Mouse (Mus musculus): ENCODE data around the gene Tmem215.

The Tmem215 gene

DNA sequence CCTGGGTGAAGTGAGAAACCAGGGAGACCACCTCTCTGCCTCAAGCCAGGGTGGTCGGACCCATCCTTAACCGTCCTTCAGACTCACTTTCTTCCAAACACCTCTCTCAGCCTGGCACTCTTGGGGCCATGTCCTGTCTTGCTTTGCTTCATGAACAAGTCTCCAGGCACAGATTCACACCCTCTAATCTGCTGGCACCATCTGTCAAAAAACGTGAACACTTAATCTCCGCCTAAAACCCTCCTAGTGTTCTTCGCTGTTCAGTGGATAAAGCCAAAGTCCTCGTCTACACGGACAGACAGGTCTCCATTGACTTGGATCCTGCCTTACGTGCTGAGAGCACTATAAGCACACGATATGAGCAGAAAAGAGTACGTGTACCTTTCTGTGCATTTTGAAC, at the start of gene Tmem215:
Gene Tmem215, plus strand, starts transcription at position 301 of the 400 bp plus-strand sequence.
- no peak for DNase-seq (ENCODE audit: low read depth, low spot score)

DNA sequence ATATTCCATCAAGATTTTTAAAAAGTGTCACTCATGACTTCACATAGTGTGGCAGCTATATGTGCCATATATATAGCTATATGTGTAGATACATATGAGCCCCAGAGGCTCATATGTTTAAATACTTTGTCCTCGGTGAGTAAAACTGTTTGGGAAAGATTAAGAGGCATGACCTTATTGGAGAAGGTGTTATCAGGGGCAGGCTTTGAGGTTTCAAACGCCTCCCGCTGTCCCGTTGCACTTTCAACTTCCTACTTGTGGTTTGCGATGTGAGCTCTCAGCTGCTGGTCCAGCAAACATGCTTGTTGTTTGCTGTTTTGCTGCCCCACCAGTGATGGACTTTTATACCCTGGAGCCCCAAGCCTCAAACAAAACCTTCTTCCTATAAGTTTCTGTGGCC, 40.1 kb upstream of the Tmem215 start:
- no peak for DNase-seq (ENCODE audit: low read depth, low spot score)

DNA sequence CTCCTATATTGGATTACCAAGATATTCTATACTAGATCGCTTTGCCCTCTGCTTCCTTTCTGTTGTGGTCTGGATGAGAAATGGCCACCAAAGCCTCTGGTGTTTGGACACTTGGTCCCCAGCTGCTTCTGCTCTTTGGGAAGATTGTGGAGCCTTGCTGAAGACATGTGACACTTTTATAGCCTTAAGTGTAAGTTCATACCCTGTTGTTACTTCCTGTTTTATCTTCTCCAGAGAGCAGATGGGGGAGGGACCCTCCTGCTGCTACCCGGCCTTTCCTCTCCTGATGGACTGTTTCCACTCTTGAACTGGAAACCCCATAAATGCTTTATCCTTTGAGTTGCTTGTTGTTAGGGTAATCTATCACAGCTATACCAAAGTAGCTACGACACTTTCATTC, 38.6 kb upstream of the Tmem215 start:
- no peak for DNase-seq (ENCODE audit: low read depth, low spot score)

- DNase-seq (ENCODE audit: low read depth, low spot score) = no peak
Observed at GRCm38 (mm10) chr4:40434388-40434787, 37.6 kb upstream of the Tmem215 start.

DNA sequence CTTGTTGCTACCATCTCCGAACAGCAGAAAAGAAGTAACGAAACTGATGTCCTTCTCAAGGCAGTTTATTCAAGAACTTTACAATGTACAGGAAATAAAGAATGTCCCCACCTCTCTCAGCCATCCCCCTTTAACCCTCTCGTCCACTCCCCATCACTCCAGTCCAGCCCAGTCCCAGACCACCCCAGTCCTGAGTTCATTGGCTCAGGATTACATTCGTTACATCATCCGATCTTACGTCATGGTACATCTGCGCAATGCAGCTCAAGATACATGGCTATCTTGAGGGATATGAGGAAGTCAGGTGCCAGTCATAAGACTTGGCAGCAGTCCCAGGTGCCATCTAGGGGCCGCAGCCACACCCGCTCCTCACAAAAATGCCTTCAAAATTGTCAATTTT, 28.4 kb upstream of the Tmem215 start:
- no peak for DNase-seq (ENCODE audit: low read depth, low spot score)

GRCm38 (mm10) chr4:40472700-40473530, 935 bp downstream of the Tmem215 start:
- DNase-seq (ENCODE audit: low read depth, low spot score) = no peak

DNA sequence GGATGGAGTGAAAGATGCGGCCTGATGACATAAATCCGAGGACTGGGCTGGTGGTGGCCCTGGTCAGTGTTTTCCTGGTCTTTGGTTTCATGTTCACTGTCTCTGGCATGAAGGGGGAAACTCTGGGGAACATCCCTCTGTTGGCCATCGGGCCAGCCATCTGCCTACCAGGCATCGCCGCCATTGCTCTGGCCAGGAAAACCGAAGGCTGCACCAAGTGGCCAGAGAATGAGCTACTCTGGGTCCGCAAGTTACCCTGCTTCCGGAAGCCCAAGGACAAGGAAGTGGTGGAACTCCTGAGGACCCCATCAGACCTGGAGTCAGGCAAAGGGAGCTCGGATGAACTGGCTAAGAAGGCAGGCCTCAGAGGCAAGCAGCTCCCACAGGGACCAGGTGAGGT, 1.9 kb downstream of the Tmem215 start:
- no peak for DNase-seq (ENCODE audit: low read depth, low spot score)

GRCm38 (mm10) chr4:40477963-40478362, 6.0 kb downstream of the Tmem215 start:
- no peak for DNase-seq (ENCODE audit: low read depth, low spot score)

DNA sequence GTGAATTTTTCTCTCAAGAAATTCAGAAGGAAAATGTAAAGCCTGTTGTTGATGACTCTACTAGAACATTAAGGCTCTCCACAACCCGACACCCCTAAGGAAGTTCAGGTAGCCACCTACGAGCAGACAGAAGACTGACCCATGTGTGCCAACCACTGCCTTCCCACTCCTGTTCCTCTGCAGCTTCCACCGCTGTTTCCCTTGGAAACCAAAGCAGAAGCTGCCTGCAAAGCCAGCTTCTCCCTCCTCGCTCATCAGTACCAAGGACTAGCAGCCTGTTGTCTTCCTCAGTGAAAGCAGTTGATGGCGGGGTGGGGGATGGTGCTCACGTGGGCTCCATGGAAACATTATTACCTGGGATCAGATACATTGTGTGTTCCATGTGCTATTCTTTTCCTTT, 14.6 kb downstream of the Tmem215 start:
- DNase-seq (ENCODE audit: low read depth, low spot score) = no peak

DNA sequence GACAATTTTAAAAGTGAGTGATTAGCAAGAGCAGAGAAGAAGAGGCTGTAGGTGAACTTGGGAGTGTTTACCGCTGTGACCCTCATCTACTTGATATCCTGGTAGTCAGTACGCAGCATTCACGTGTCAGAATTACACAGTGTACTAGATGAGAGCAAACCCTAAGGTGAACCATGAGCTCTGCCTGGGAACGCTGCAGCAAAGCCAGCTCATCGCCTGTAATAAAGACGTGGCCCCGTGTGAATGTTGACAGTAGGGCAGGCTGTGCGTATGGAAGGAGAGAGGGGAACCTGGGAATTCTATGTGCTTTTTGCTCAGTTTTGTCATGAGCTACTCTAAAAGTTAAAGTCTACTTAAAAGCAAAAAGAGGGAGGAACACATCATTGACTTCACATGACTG, 19.8 kb downstream of the Tmem215 start:
- no peak for DNase-seq (ENCODE audit: low read depth, low spot score)

DNA sequence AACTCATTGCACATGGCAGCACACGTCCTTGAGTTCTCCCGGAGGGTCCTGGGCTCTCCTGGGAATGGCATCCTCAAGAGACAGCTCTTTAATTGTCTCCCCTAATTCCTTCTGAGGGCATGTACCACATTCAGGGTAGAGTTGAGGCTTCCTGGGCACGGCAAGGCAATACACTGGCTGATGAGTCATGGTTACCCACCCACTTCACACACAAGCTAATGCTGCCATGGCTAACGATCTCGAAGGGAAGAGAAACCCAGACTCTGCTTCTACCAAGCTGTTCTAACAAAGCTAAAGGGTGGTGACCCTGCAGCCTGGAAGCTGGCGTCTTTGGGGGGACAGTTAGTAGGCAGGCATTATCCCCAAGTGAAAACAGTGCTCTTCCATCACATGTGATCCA, 24.4 kb downstream of the Tmem215 start:
- DNase-seq (ENCODE audit: low read depth, low spot score) = no peak

DNA sequence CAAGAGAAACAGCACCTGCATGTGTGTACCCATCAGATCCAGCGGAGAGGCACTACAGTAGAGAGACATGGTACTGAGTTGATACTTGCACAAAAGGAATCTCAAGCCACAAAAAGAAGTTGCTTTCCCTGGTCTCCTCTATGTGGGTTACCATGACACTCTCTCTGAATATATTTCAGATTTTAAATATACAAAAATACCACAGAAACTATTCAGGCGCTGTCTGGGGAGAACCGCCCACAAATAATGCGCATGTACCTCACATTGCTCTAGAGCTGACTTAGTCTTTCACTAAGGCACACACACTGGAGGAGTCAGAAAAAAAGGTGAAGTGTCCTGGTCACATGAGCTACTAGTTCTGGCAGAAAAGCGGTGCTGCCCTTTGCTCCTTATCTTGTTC, 24.8 kb downstream of the Tmem215 start:
- DNase-seq (ENCODE audit: low read depth, low spot score) = no peak

DNA sequence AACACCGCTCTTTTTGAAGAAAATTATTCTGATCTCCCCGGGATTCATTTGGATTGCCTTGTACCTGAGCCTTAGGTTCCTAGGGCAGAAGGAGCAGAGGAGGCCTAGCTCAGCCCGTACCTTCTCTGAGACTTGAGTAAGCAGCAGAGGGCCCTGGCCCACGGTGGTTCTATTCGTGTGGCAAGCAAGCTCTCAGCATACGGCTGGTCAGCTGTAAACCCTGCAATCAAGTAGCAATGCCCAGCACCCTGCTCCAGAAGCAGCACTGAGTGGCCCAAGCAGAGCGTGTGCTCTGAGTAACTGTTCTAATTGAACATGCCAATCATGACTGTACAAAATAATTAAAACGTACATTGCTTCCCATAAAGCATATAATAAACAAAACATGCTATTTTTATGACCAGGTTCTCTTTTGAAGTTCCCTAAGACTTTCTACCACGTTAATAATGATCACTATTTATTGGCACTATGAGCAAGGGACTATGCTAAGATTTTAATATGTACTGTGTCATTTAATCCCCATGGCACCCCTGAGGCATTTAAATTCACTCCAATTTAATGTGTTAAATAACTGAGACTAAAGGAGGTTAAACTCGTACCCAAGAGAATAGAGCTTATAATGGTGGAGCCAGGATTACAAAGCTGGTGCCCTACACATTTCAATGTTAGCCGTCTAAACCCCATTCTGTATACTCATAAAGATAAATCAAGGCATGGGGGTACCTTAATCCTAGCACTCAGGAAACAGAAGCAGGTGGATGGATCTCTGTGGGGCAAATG, 28.0 kb downstream of the Tmem215 start:
- no peak for DNase-seq (ENCODE audit: low read depth, low spot score)

GRCm38 (mm10) chr4:40502459-40502858, 30.5 kb downstream of the Tmem215 start:
- DNase-seq (ENCODE audit: low read depth, low spot score) = no peak

GRCm38 (mm10) chr4:40509534-40509933, 37.6 kb downstream of the Tmem215 start:
- no peak for DNase-seq (ENCODE audit: low read depth, low spot score)

- no peak for DNase-seq (ENCODE audit: low read depth, low spot score)
Observed at GRCm38 (mm10) chr4:40513235-40513634, 41.3 kb downstream of the Tmem215 start.

DNA sequence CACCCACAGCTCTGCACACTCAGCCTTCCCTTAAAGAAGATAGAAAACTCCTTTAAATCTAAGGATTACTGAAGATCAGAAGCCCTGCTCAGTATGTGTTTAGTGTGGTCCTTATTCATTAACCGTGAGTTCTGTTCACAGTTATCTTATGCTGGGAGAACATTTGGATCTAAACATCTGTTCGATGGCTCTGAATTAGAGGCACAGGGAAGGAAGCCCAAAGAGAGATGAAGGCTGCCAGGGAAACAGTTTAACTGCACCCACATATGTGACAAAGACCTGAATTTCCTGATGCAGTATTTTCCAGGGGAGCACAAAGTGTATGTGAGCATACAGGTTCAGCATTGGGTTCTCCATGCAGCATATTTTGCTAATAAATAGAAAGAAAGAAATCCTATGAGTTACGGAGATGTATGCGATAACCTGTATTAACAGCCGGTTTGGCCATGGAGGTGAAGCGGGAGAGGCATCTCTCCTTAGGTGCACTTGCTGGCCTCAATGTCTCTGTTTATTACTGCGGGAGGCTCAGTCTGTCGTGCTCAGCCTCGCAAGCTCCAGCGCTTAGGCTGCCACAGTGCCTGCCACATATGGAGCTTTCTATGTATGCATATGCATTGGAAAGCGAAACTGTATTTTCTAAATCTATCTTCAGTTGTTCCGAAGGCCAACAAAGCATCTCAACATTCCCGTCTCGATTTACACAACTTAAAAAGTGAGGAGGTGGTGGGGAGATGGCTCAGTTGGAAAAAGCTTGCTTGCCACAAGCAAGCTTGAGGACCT, 46.8 kb downstream of the Tmem215 start:
- no peak for DNase-seq (ENCODE audit: low read depth, low spot score)
